Mouse (Mus musculus) liver, postnatal 0 days (tissue): ENCODE data around the gene Car12. TPM values are rescaled to one million over a fixed set of nuclear protein-coding genes. Genes with fewer than 3 reads are reported as not detected.
A peak's percentile ranks its signal among the peaks of the same experiment; 100 is the strongest.

ENCODE experiments used
- ATAC-seq: fragments of 200-750 bp; cut with Nextera tagmentation; 2 replicates; pipeline ENCODE4 v1.8.0; 2017; ENCODE audit warnings: mild to moderate bottlenecking, moderate library complexity
- DNase-seq: peaks from one replicate; pipeline ENCODE4 v3.0.0-alpha.2; 2016
- H3K27ac ChIP-seq: fragments of 300-500 bp; sonication (generic); 2 replicates; pipeline ENCODE4 v1.5.1; 2014; ENCODE audit warnings: antibody characterized with exemption, moderate library complexity, mild to moderate bottlenecking, low read depth
- H3K27me3 ChIP-seq: fragments of 300-500 bp; sonication (generic); 2 replicates; pipeline ENCODE4 v1.6.1; 2014; ENCODE audit warnings: low read length, control low read depth, mixed read lengths; ENCODE audit not compliant: insufficient read depth
- H3K36me3 ChIP-seq: fragments of 300-500 bp; sonication (generic); replicated peaks from 2 replicates; pipeline ENCODE4 v1.6.1; 2014; ENCODE audit warnings: mild to moderate bottlenecking, control low read depth, low read length, moderate library complexity, mixed read lengths; ENCODE audit not compliant: insufficient read depth
- H3K4me1 ChIP-seq: fragments of 300-500 bp; sonication (generic); 2 replicates; pipeline ENCODE4 v1.6.1; 2014; ENCODE audit warnings: antibody characterized with exemption, mild to moderate bottlenecking, control low read depth; ENCODE audit not compliant: insufficient read depth
- H3K4me2 ChIP-seq: fragments of 300-500 bp; sonication (generic); 2 replicates; pipeline ENCODE4 v1.6.1; 2014; ENCODE audit warnings: low read depth, mild to moderate bottlenecking, low read length, moderate library complexity, mixed read lengths
- H3K4me3 ChIP-seq: fragments of 300-500 bp; sonication (generic); 2 replicates; pipeline ENCODE4 v1.5.1; 2014; ENCODE audit warnings: low read depth, low read length
- H3K9ac ChIP-seq: fragments of 300-500 bp; sonication (generic); replicated peaks from 2 replicates; pipeline ENCODE4 v1.6.1; 2014; ENCODE audit warnings: mild to moderate bottlenecking, moderate library complexity
- H3K9me3 ChIP-seq: fragments of 300-500 bp; sonication (generic); 2 replicates; pipeline ENCODE4 v1.6.1; 2016; ENCODE audit warnings: mild to moderate bottlenecking, control low read depth, low read length, mixed read lengths
- CTCF ChIP-seq: sonication (generic); IDR thresholded peaks from 2 replicates; pipeline ENCODE4 v1.5.1; 2016; ENCODE audit warnings: antibody characterized with exemption, low read depth
- EP300 ChIP-seq: IDR thresholded peaks from 2 replicates; pipeline ENCODE4 v1.6.1; 2016; ENCODE audit warnings: antibody characterized with exemption, low read depth, mild to moderate bottlenecking
- WGBS: fragments of 180-500 bp; shearing (Covaris S2); extraction: QIAGEN DNeasy Blood & Tissue Kit; methylation state at CpG from one replicate; pipeline ENCODE4 v1.1.7; 2014; ENCODE audit not compliant: insufficient replicate concordance; 5-methylcytosine and 5-hydroxymethylcytosine counted together
- polyA plus RNA-seq: library from polyadenylated mRNA; unstranded; fragments of >200 nt; fragmentation: Nextera tagmentation; extraction: Ambion mirVana; gene quantifications from 2 replicates; pipeline ENCODE4 v1.2.1, GENCODE M21; 2015

Car12 gene
- polyA plus RNA-seq, 1 experiment from 2014 or later, result 0.12 TPM

DNA sequence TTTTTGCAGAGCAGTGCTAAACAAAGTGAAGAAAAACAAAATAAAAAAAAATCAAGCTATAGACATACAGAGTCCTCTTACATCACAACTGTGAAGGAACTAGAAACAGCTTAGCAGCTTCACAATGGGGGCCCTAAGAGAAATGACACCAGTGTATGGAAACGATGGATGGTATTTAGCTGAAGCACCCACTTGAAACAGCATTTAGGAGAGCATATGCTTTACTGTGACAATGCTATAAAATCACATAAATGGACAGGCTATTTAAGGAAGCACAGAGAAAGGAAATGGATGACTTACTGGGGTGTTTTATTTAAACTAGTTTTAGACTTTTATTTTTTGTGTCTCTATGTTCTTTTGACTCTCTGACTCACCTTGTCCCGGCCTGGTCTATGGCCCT, 25.8 kb upstream of the Car12 start:
- Histone ChIP-seq H3K4me1 (no peaks in the 10 kb centered on the region), H3K27me3 (no peaks in the 10 kb centered on the region), H3K4me2 (no peak overlapping the region), H3K27ac (no peak overlapping the region), H3K9ac (no peak overlapping the region), H3K4me3 (no peak overlapping the region), H3K36me3 (no peaks in the 10 kb centered on the region), H3K9me3 (no peaks in the 10 kb centered on the region)
- no peak for DNase-seq
- no peak for TF ChIP-seq CTCF
- TF ChIP-seq EP300, result no peak
- ATAC-seq, result no peak
- 73% methylated on average over 2 of the region's 2 CpGs for WGBS

DNA sequence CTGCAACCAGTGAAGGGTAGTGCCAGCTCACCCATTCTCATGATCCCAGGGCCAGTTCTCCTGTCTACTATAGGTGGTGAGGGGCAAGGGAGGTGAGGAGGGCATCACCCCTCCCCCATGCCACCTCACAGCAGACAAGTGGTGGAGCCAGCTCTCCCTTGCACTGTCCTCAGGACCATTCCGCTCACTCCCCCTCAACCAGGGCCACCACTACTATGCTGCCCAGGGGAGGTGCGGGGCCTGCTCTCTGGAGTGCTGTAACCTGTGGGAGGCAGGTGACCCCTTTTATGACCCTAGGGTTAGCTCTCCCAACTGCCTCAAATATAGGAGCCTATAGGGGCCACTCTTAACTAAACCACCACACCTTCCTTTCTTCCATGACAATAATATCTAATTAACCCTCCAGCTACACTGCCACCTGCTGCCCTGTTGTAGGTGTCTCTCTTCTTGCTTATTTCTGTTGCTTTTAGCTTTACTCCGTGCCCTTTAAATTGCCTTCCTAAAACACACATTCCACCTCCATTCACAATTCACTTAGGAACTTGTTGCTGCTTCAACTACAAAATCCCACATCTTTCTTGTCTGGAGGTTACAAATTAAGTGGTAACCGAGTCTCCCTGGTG, 21.7 kb upstream of the Car12 start:
- no peaks in the 10 kb centered on the region for H3K9me3 ChIP-seq
- DNase-seq (no peak), ATAC-seq (no peak)
- WGBS, result 79% methylated on average over 4 of the region's 4 CpGs
- H3K36me3 ChIP-seq, result no peaks in the 10 kb centered on the region
- H3K4me2 ChIP-seq, result no peak overlapping the region
- H3K4me3 ChIP-seq, result no peak overlapping the region
- H3K27ac ChIP-seq, result no peak overlapping the region
- no peaks in the 10 kb centered on the region for H3K27me3 ChIP-seq
- H3K9ac ChIP-seq, result no peak overlapping the region
- TF ChIP-seq CTCF, result peak; percentile 42
- TF ChIP-seq EP300, result no peak
- H3K4me1 ChIP-seq, result 0 out of 2 replicates have a peak, but pooled peaks cover 2% of the 10 kb centered on the region

DNA sequence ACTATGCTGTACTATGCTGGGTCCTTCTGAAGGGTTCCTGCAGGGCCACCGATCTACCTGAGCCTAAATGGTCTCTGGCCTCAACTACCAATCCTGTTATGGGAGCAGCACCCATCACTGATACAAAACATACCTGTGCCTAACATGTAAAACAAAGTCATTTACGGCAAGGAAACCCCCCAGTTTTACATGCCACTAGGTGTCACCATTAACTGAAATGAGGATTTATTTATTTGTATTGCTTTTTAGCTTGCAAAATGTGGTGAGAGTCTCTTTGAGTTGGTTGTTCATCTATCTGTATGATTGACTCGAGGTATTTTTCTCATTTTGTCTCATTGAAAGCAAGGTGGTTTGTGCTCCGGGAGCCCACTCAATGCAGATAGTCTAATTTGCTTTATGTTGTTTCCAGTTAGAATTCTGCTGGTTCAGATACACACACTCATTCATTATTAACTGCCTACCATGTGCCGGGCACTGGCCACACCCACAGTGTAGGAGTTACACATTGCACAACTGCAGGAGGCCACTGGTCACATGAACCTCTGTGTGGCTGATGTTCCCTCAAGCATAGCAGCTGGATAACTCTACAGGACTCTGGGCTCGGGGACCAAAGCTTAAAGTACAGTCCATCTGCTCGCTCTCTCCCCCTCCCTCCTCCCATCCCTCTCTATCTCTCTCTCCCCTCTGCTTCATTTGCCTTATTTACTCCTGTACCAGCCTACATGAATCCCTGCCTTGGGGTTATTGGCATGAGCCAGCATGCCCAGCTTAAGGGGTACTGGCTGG, 15.9 kb upstream of the Car12 start:
- Histone ChIP-seq H3K27me3 (no peaks in the 10 kb centered on the region), H3K9ac (no peak overlapping the region), H3K27ac (peak overlapping the region; percentile 52; the same call in 1 of the 2 replicates), H3K9me3 (no peaks in the 10 kb centered on the region), H3K4me3 (no peak overlapping the region), H3K36me3 (no peaks in the 10 kb centered on the region), H3K4me2 (no peak overlapping the region), H3K4me1 (0 out of 2 replicates have a peak, but pooled peaks cover 11% of the 10 kb centered on the region)
- WGBS, result 59% methylated on average over 7 of the region's 7 CpGs
- ATAC-seq (peak; percentile 99), DNase-seq (peak; percentile 67)
- no peak for TF ChIP-seq EP300
- TF ChIP-seq CTCF, result no peak

DNA sequence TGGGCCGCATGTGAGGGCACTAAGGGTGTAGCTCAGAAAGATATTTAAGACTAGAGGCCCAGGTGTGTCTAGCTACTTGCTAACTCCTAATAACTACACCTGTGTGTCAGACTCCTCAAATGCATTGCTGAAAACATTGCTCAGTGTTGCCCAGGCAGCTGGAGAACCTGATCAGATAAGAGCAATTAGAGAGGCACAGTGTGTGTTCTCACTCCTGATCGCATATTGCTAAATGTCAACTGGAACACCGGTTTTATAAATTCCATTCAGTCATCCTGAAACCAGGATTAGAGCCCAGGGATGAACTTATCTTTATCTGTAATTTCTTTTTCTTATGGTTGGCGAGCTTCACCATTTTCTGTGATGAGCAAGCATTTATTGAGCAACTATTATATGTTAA, 13.7 kb upstream of the Car12 start:
- TF ChIP-seq EP300 (no peak), CTCF (no peak)
- Histone ChIP-seq H3K9me3 (no peaks in the 10 kb centered on the region), H3K4me2 (no peak overlapping the region), H3K4me3 (no peak overlapping the region), H3K27me3 (no peaks in the 10 kb centered on the region), H3K36me3 (no peaks in the 10 kb centered on the region), H3K4me1 (0 out of 2 replicates have a peak, but pooled peaks cover 11% of the 10 kb centered on the region), H3K27ac (no peak overlapping the region), H3K9ac (no peak overlapping the region)
- 82% methylated on average over 4 of the region's 4 CpGs for WGBS
- ATAC-seq (no peak), DNase-seq (no peak)

DNA sequence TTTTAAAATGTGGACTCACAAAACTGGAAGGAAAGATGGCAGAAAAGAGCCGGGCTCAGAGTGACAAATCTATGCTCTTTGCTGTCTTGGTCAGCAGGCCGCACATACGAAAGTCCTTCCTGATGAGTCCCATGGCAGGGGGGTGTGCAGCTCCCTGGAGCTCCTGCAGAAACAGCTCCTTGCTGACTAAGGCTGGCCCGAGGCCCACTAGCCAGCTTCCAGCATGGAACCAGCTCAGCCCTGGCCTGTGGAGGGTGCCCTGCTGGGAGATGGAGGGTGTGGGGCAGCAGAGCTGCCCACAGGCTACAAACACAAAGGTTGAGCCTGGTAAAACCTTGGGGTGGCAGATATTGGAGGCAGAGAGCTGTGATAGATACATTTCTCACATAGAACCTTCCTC, 10.5 kb upstream of the Car12 start:
- no peak overlapping the region for H3K4me3 ChIP-seq
- WGBS, result 80% methylated on average over 4 of the region's 4 CpGs
- DNase-seq, result no peak
- H3K9ac ChIP-seq, result no peak overlapping the region
- TF ChIP-seq CTCF (no peak), EP300 (no peak)
- H3K9me3 ChIP-seq, result no peaks in the 10 kb centered on the region
- no peaks in the 10 kb centered on the region for H3K27me3 ChIP-seq
- ATAC-seq, result no peak
- H3K36me3 ChIP-seq, result no peaks in the 10 kb centered on the region
- 0 out of 2 replicates have a peak, but pooled peaks cover under 1% of the 10 kb centered on the region for H3K4me1 ChIP-seq
- H3K4me2 ChIP-seq, result no peak overlapping the region
- H3K27ac ChIP-seq, result no peak overlapping the region

DNA sequence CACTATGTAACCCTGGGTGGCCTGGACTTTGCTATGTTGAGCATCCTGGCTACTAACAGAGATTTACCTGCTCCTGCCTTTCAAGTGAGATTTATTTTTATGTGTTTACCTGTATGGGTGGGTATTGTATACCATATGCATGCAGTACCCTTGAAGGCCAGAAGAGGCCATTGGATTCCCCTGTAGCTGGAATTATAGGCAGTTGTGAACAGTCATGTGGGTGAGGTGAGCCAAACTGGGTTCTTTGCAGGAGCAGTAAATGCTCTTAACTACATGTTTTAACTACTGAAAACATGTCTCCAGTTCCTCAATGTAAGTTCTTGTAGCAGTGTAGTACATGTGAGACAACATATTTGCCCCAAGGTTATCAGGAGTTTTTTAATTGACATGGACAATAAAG, 8.1 kb upstream of the Car12 start:
- H3K36me3 ChIP-seq, result no peaks in the 10 kb centered on the region
- no peak overlapping the region for H3K4me3 ChIP-seq
- no peaks in the 10 kb centered on the region for H3K27me3 ChIP-seq
- H3K4me1 ChIP-seq, result no peaks in the 10 kb centered on the region
- no peaks in the 10 kb centered on the region for H3K9me3 ChIP-seq
- TF ChIP-seq CTCF (peak; percentile 31), EP300 (no peak)
- no peak overlapping the region for H3K4me2 ChIP-seq
- H3K27ac ChIP-seq, result no peak overlapping the region
- ATAC-seq (peak; percentile 56; the same call in 1 of the 2 replicates), DNase-seq (no peak)
- no peak overlapping the region for H3K9ac ChIP-seq
